13 mouse cellular contexts compared by ENCODE assay signal in the genomic region with DNA sequence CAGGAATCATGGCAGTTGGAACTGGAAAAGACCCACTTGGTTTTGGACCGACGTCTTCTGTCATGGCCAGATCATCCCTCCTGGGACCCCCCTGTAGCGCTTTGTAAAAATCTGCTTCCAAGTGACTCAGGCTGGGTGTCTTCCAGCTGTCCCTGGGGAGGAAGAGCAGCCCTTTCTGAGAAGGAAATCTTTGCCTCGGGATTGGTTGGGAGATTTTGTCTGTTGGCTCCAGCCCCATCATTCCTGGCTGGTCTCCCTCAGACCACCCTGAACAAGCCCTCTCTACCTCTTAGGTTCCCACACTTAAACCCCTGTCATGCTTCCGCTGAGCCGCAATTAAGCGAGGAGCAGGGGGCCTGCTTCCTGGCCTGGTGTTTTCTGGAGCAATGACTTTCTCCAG.
A peak's percentile ranks its signal among the peaks of the same experiment; 100 is the strongest.
DNase-seq lines count a peak whose midpoint lies in the region; ATAC-seq and TF ChIP-seq lines count a peak whose summit lies in the region.
"Had no signal": no experiment of that assay in that cellular context is flagged by ENCODE, and none has a peak within 500 bp of the region (broad histone marks: within the 10 kb centered on the region; RNA-seq: fewer than 3 reads in every experiment).

No protein-coding gene starts in this region.

- H3K4me2 ChIP-seq in lung, embryonic 15.5 days = no peak overlapping the region
- H3K4me2 ChIP-seq in hindbrain, embryonic 11.5 days (replicated peaks; ENCODE audit: low read depth, low read length) = no peak overlapping the region
- H3K4me2 ChIP-seq: hindbrain, embryonic 14.5 days had no signal

- peak overlapping the region; percentile 89 for H3K27ac ChIP-seq in lung, embryonic 15.5 days
- H3K27ac ChIP-seq in small intestine, adult 2 months (ENCODE audit: insufficient read depth, low read depth, low read length) = peak overlapping the region; percentile 35
- H3K27ac ChIP-seq in hindbrain, embryonic 11.5 days (ENCODE audit: low read depth, low read length) = no peak overlapping the region
- H3K27ac ChIP-seq: hindbrain, embryonic 14.5 days had no signal

- intact Hi-C loops in gastrocnemius, postnatal 14 days (cut with DNase I; ENCODE audit: low total_unique reads) = no loop called here
- intact Hi-C loops in heart, postnatal 14 days (cut with DNase I) = no loop called here
- intact Hi-C loops in left cerebral cortex, postnatal 36 days (cut with DNase I) = no loop called here

- H3K4me1 ChIP-seq in lung, embryonic 15.5 days = peaks cover 69% of the 10 kb centered on the region
- H3K4me1 ChIP-seq in small intestine, adult 2 months (ENCODE audit: control insufficient read depth, insufficient read depth, insufficient read length, low read length) = peaks cover 4% of the 10 kb centered on the region; the same call in 1 of the 2 replicates
- peaks cover 3% of the 10 kb centered on the region; the same call in 1 of the 2 replicates for H3K4me1 ChIP-seq in hindbrain, embryonic 11.5 days (replicated peaks; ENCODE audit: control insufficient read depth, insufficient read depth, low read length)

- WGBS in lung, embryonic 15.5 days = 46% methylated on average over 7 of the region's 7 CpGs
- WGBS in small intestine, adult 2 months = 79% methylated on average over 7 of the region's 7 CpGs
- WGBS in hindbrain, embryonic 11.5 days = 82% methylated on average over 7 of the region's 7 CpGs

- no peaks in the 10 kb centered on the region for H3K9me3 ChIP-seq in lung, embryonic 15.5 days
- no peaks in the 10 kb centered on the region for H3K9me3 ChIP-seq in hindbrain, embryonic 11.5 days (ENCODE audit: control insufficient read depth, low read length)

- no peak for TF ChIP-seq POLR2A in small intestine, adult 2 months (IDR thresholded peaks at IDR 0.05; ENCODE audit: low read depth, low read length)

- no peak for DNase-seq in lung, adult 18-20 months
- peak; percentile 66 for DNase-seq in gastrocnemius, postnatal 14 days
- peak; percentile 70 to 74 for DNase-seq in heart, postnatal 14 days
- no peak for DNase-seq in left cerebral cortex, postnatal 36 days (ENCODE audit: low spot score in 2 of 2)
- DNase-seq in right cerebral cortex, postnatal 14 days = no peak
- no peak for DNase-seq in hindbrain, embryonic 11.5 days (ENCODE audit: low spot score)
- DNase-seq: cerebellum, adult 18-20 months; liver; thymus, postnatal 4 days had no signal

- H3K9ac ChIP-seq in lung, embryonic 15.5 days = no peak overlapping the region
- no peak overlapping the region for H3K9ac ChIP-seq in hindbrain, embryonic 11.5 days (ENCODE audit: low read depth, low read length)
- H3K9ac ChIP-seq: hindbrain, embryonic 14.5 days had no signal

- H3K27me3 ChIP-seq in lung, embryonic 15.5 days = no peaks in the 10 kb centered on the region
- no peaks in the 10 kb centered on the region for H3K27me3 ChIP-seq in small intestine, adult 2 months (ENCODE audit: control insufficient read depth, insufficient read depth, low read length)
- no peaks in the 10 kb centered on the region for H3K27me3 ChIP-seq in hindbrain, embryonic 11.5 days (ENCODE audit: control insufficient read depth, insufficient read depth, low read length)

- H3K36me3 ChIP-seq in lung, embryonic 15.5 days = no peaks in the 10 kb centered on the region
- H3K36me3 ChIP-seq in small intestine, adult 2 months (ENCODE audit: control insufficient read depth, insufficient read depth, low read length) = no peaks in the 10 kb centered on the region
- H3K36me3 ChIP-seq in hindbrain, embryonic 11.5 days (ENCODE audit: control insufficient read depth, insufficient read depth, low read length) = no peaks in the 10 kb centered on the region

- ATAC-seq in lung, embryonic 15.5 days (ENCODE audit: borderline replicate concordance, extremely low read depth, low FRiP score, low TSS enrichment) = peak; percentile 85
- ATAC-seq in hindbrain, embryonic 11.5 days (ENCODE audit: low FRiP score) = no peak

- no peak overlapping the region for H3K4me3 ChIP-seq in lung, embryonic 15.5 days
- no peak overlapping the region for H3K4me3 ChIP-seq in small intestine, adult 2 months (ENCODE audit: low read depth, low read length)
- no peak overlapping the region for H3K4me3 ChIP-seq in hindbrain, embryonic 11.5 days (ENCODE audit: low read depth, low read length)
- H3K4me3 ChIP-seq: erythroblast, embryonic 14.5 days had no signal

- TF ChIP-seq CTCF in small intestine, adult 2 months (IDR thresholded peaks at IDR 0.05; ENCODE audit: extremely low read depth, insufficient read length, insufficient replicate concordance, low read depth, low read length) = no peak

Comparison
In these comparisons a context has a peak if more than half of its experiments do, and no peak if none do; other contexts are left out.
1. DNase-seq: peak in gastrocnemius, postnatal 14 days (single experiment) and heart, postnatal 14 days (2 of 2); none in lung, adult 18-20 months (0 of 2), left cerebral cortex, postnatal 36 days (0 of 2), right cerebral cortex, postnatal 14 days (single experiment) and hindbrain, embryonic 11.5 days (single experiment).